In the genomic region with DNA sequence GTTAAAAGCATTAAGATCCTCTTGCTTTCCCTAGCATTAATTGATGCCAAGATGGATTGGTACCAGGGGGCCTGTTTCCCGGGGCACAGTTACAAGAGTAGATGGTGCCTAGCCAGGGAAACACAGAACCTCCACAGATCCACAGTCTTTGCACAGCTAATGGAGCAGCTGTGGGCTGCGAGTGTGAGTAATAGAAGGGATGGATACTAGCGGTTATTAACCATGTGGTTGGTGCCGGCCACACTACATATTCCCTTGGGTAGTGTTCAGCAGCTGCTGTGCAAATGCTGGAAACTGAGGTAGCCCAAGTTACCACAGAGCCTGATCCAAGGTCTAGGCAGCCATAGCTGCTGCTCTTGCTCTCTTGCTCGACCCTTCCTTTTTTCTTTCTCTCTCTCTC, we compare ENCODE assay signal across 26 mouse cellular contexts. TPM values are rescaled to one million over a fixed set of nuclear protein-coding genes. Genes with fewer than 3 reads are reported as not detected.
DNase-seq lines count a peak whose midpoint lies in the region; ATAC-seq lines count a peak whose summit lies in the region.
"Had no signal": no experiment of that assay in that cellular context is flagged by ENCODE, and none has a peak within 500 bp of the region (broad histone marks: within the 10 kb centered on the region; RNA-seq: fewer than 3 reads in every experiment).

No protein-coding gene starts in this region.

- no peak for DNase-seq in hindbrain, embryonic 10.5 days (ENCODE audit: low spot score)
- DNase-seq in neural tube, embryonic 10.5 days (ENCODE audit: extremely low spot score, low spot score): no peak
- DNase-seq in left cerebral cortex, postnatal 4 days: no peak
- DNase-seq: adrenal gland, adult 8-10 months; adrenal gland, postnatal 25 days; cerebellum, adult 11-12 months; cerebellum, adult 8-10 months; cerebellum, postnatal 10 days; cerebellum, postnatal 36 days; embryo, embryonic 11 days; gastrocnemius, postnatal 25 days; heart, adult 2 months had no signal

- peak; percentile 65; the same call in 1 of the 2 replicates for ATAC-seq in hindbrain, embryonic 13.5 days (ENCODE audit: low FRiP score)
- ATAC-seq in neural tube, embryonic 13.5 days (ENCODE audit: low read depth): peak; percentile 86
- peak; percentile 84; the same call in 1 of the 2 replicates for ATAC-seq in neural tube, embryonic 14.5 days (ENCODE audit: low read depth)
- ATAC-seq: activated CD4-positive, CD25-positive, alpha-beta regulatory T cell, adult 4 months; forebrain, embryonic 15.5 days; intestine, postnatal 0 days had no signal

- H3K4me2 ChIP-seq in hindbrain, embryonic 13.5 days: no peak overlapping the region
- H3K4me2 ChIP-seq in neural tube, embryonic 13.5 days: no peak overlapping the region
- H3K4me2 ChIP-seq in neural tube, embryonic 14.5 days (ENCODE audit: low read depth, low read length): no peak overlapping the region
- H3K4me2 ChIP-seq: embryonic facial prominence, embryonic 13.5 days; forebrain, embryonic 12.5 days; forebrain, embryonic 15.5 days; heart, embryonic 11.5 days had no signal

- 52% methylated on average over 5 of the region's 5 CpGs for WGBS in hindbrain, embryonic 13.5 days
- 81% methylated on average over 5 of the region's 5 CpGs for WGBS in hindbrain, embryonic 10.5 days
- 40% methylated on average over 5 of the region's 5 CpGs for WGBS in neural tube, embryonic 13.5 days
- WGBS in neural tube, embryonic 14.5 days: 47% methylated on average over 5 of the region's 5 CpGs

- H3K27me3 ChIP-seq in hindbrain, embryonic 13.5 days: no peaks in the 10 kb centered on the region
- no peaks in the 10 kb centered on the region for H3K27me3 ChIP-seq in hindbrain, embryonic 10.5 days (ENCODE audit: insufficient read depth, poor library complexity, severe bottlenecking)
- H3K27me3 ChIP-seq in neural tube, embryonic 13.5 days: no peaks in the 10 kb centered on the region
- no peaks in the 10 kb centered on the region for H3K27me3 ChIP-seq in neural tube, embryonic 14.5 days (ENCODE audit: control insufficient read depth, insufficient read depth, low read length)
- H3K27me3 ChIP-seq: embryonic facial prominence, embryonic 13.5 days; forebrain, embryonic 12.5 days; forebrain, embryonic 15.5 days had no signal

- H3K9ac ChIP-seq in hindbrain, embryonic 13.5 days: no peak overlapping the region
- H3K9ac ChIP-seq in neural tube, embryonic 13.5 days: no peak overlapping the region
- no peak overlapping the region for H3K9ac ChIP-seq in neural tube, embryonic 14.5 days (replicated peaks; ENCODE audit: low read depth, low read length)
- H3K9ac ChIP-seq: embryonic facial prominence, embryonic 13.5 days; forebrain, embryonic 12.5 days; forebrain, embryonic 15.5 days had no signal

- no peaks in the 10 kb centered on the region for H3K9me3 ChIP-seq in hindbrain, embryonic 13.5 days
- no peaks in the 10 kb centered on the region for H3K9me3 ChIP-seq in hindbrain, embryonic 10.5 days
- no peaks in the 10 kb centered on the region for H3K9me3 ChIP-seq in neural tube, embryonic 13.5 days
- H3K9me3 ChIP-seq in neural tube, embryonic 14.5 days (ENCODE audit: control insufficient read depth, low read length): no peaks in the 10 kb centered on the region
- H3K9me3 ChIP-seq: embryonic facial prominence, embryonic 10.5 days; embryonic facial prominence, embryonic 13.5 days; forebrain, embryonic 12.5 days; forebrain, embryonic 15.5 days had no signal

- peaks cover 3% of the 10 kb centered on the region; the same call in 1 of the 2 replicates for H3K4me1 ChIP-seq in hindbrain, embryonic 13.5 days (replicated peaks)
- H3K4me1 ChIP-seq in hindbrain, embryonic 10.5 days (replicated peaks): no peaks in the 10 kb centered on the region
- 0 out of 2 replicates have a peak, but pooled peaks cover 3% of the 10 kb centered on the region for H3K4me1 ChIP-seq in neural tube, embryonic 13.5 days (replicated peaks)
- no peaks in the 10 kb centered on the region for H3K4me1 ChIP-seq in neural tube, embryonic 14.5 days (ENCODE audit: control insufficient read depth, insufficient read depth, low read length)
- H3K4me1 ChIP-seq: embryonic facial prominence, embryonic 10.5 days; embryonic facial prominence, embryonic 13.5 days; forebrain, embryonic 12.5 days; forebrain, embryonic 15.5 days had no signal

- H3K27ac ChIP-seq in hindbrain, embryonic 13.5 days: no peak overlapping the region
- H3K27ac ChIP-seq in hindbrain, embryonic 10.5 days: no peak overlapping the region
- H3K27ac ChIP-seq in neural tube, embryonic 13.5 days (replicated peaks): no peak overlapping the region
- H3K27ac ChIP-seq in neural tube, embryonic 14.5 days (ENCODE audit: low read depth, low read length): no peak overlapping the region
- H3K27ac ChIP-seq: embryonic facial prominence, embryonic 10.5 days; embryonic facial prominence, embryonic 13.5 days; forebrain, embryonic 12.5 days; forebrain, embryonic 15.5 days; heart, adult 2 months had no signal

- intact Hi-C loops in left cerebral cortex, postnatal 4 days (cut with DNase I): no loop called here

- H3K36me3 ChIP-seq in hindbrain, embryonic 13.5 days: no peaks in the 10 kb centered on the region
- H3K36me3 ChIP-seq in hindbrain, embryonic 10.5 days: no peaks in the 10 kb centered on the region
- no peaks in the 10 kb centered on the region for H3K36me3 ChIP-seq in neural tube, embryonic 13.5 days
- H3K36me3 ChIP-seq in neural tube, embryonic 14.5 days (ENCODE audit: control insufficient read depth, insufficient read depth, low read length): no peaks in the 10 kb centered on the region
- H3K36me3 ChIP-seq: embryonic facial prominence, embryonic 10.5 days; embryonic facial prominence, embryonic 13.5 days; forebrain, embryonic 12.5 days; forebrain, embryonic 15.5 days had no signal

- H3K4me3 ChIP-seq in hindbrain, embryonic 13.5 days: no peak overlapping the region
- H3K4me3 ChIP-seq in hindbrain, embryonic 10.5 days: no peak overlapping the region
- no peak overlapping the region for H3K4me3 ChIP-seq in neural tube, embryonic 13.5 days
- no peak overlapping the region for H3K4me3 ChIP-seq in neural tube, embryonic 14.5 days (ENCODE audit: low read depth, low read length)
- H3K4me3 ChIP-seq: embryonic facial prominence, embryonic 10.5 days; embryonic facial prominence, embryonic 13.5 days; erythroblast, embryonic 14.5 days; forebrain, embryonic 12.5 days; forebrain, embryonic 15.5 days; heart, adult 2 months had no signal

RNA-seq across cellular contexts. Expression of gene Slc30a4, which starts 30.7 kb away (rescaled TPM):
- polyA plus RNA-seq in hindbrain, embryonic 13.5 days (2015; fragmentation: Nextera tagmentation; extraction: Ambion mirVana): 6.0 and 6.1 TPM in 2 replicates
- 3.7 and 7.8 TPM in 2 replicates for polyA plus RNA-seq in hindbrain, embryonic 10.5 days (2016; fragmentation: Nextera tagmentation; extraction: Ambion mirVana)
- 6.6 and 7.8 TPM in 2 replicates for polyA plus RNA-seq in neural tube, embryonic 13.5 days (2015; fragmentation: Nextera tagmentation; extraction: Ambion mirVana)
- polyA plus RNA-seq in neural tube, embryonic 14.5 days (2014; fragmentation: Nextera tagmentation; extraction: Ambion mirVana): 12.5 and 13.9 TPM in 2 replicates
- total RNA-seq in left cerebral cortex, postnatal 4 days (2021): 10 to 100 TPM; 36.4 to 40.0 TPM
- polyA plus RNA-seq: erythroblast, embryonic 14.5 days had no signal

RNA-seq across cellular contexts. Expression of gene AA467197, which starts 34.9 kb away (rescaled TPM):
- 0.66 TPM in 1 of 2 replicates, not detected in the other for polyA plus RNA-seq in hindbrain, embryonic 13.5 days (2015; fragmentation: Nextera tagmentation; extraction: Ambion mirVana)
- 0.21 and 0.47 TPM in 2 replicates for polyA plus RNA-seq in hindbrain, embryonic 10.5 days (2016; fragmentation: Nextera tagmentation; extraction: Ambion mirVana)
- 0.43 TPM in 1 of 2 replicates, not detected in the other for polyA plus RNA-seq in neural tube, embryonic 13.5 days (2015; fragmentation: Nextera tagmentation; extraction: Ambion mirVana)
- 0.50 and 0.64 TPM in 2 replicates for polyA plus RNA-seq in neural tube, embryonic 14.5 days (2014; fragmentation: Nextera tagmentation; extraction: Ambion mirVana)
- not detected for total RNA-seq in left cerebral cortex, postnatal 4 days (2021)
- total RNA-seq: gastrocnemius, postnatal 25 days; heart, postnatal 25 days had no signal
- polyA plus RNA-seq: brain, embryonic 14.5 days; embryonic facial prominence, embryonic 13.5 days; erythroblast, embryonic 14.5 days; forebrain, embryonic 15.5 days; heart, adult 2 months; heart, embryonic 14.5 days had no signal
